Mouse (Mus musculus) C2C12 (cell line): ENCODE data around the gene Arpc1a. TPM values are rescaled to one million over a fixed set of nuclear protein-coding genes. Genes with fewer than 3 reads are reported as not detected.
"Not testable (repeated sequence)": the region's sequence is repeated elsewhere in the genome, so short reads cannot be mapped to it uniquely, and the experiment has no call there.

Experiments used
- H3K27me3 ChIP-seq: one replicate; pipeline ENCODE4 v1.6.1; 2011; ENCODE audit not compliant: control insufficient read depth, insufficient read depth, insufficient read length
- H3K36me3 ChIP-seq: one replicate; pipeline ENCODE4 v1.6.1; 2011; ENCODE audit not compliant: control insufficient read depth, insufficient read depth
- H3K4me3 ChIP-seq: one replicate; pipeline ENCODE4 v1.5.1; 2011; ENCODE audit warnings: mild to moderate bottlenecking, control low read depth; ENCODE audit not compliant: poor library complexity, insufficient read depth, severe bottlenecking
- H3K79me2 ChIP-seq: one replicate; pipeline ENCODE4 v1.6.1; 2011; ENCODE audit not compliant: control insufficient read depth, insufficient read depth
- H3K79me3 ChIP-seq: one replicate; pipeline ENCODE4 v1.6.1; 2011; ENCODE audit warnings: low read depth, control low read depth
- H3ac ChIP-seq: one replicate; pipeline ENCODE3; 2011; ENCODE audit warnings: low read depth; ENCODE audit not compliant: control insufficient read depth, insufficient read length
- CEBPB ChIP-seq: IDR thresholded peaks from one replicate; pipeline ENCODE4 v1.6.1; 2011; ENCODE audit warnings: low read depth, mild to moderate bottlenecking, control low read depth, moderate library complexity
- CTCF ChIP-seq: IDR thresholded peaks from one replicate; pipeline ENCODE4 v1.5.1; 2011; ENCODE audit not compliant: control insufficient read depth, insufficient read depth, insufficient read length
- FOSL1 ChIP-seq: IDR thresholded peaks from one replicate; pipeline ENCODE4 v1.8.0; 2011; ENCODE audit warnings: mild to moderate bottlenecking, low read length; ENCODE audit not compliant: poor library complexity, insufficient read depth, severe bottlenecking
- MAX ChIP-seq: IDR thresholded peaks from one replicate; pipeline ENCODE4 v1.6.1; 2011; ENCODE audit warnings: mild to moderate bottlenecking, control low read depth
- MYOD1 ChIP-seq: IDR thresholded peaks from one replicate; pipeline ENCODE4 v1.6.1; 2011; ENCODE audit warnings: low read depth; ENCODE audit not compliant: control insufficient read depth, insufficient read length
- MYOG ChIP-seq: IDR thresholded peaks from one replicate; pipeline ENCODE4 v1.6.1; 2011; ENCODE audit not compliant: control insufficient read depth, insufficient read length; ENCODE audit errors: extremely low read depth
- USF1 ChIP-seq: IDR thresholded peaks from one replicate; pipeline ENCODE4 v1.6.1; 2011; ENCODE audit warnings: low read depth, mild to moderate bottlenecking, control low read depth, moderate library complexity
- long read RNA-seq, 2 experiments: library from polyadenylated mRNA; unstranded; transcript quantifications; one replicate each; pipeline ENCODE4 v2.0.0; 2019 to 2020
- polyA plus RNA-seq: library from polyadenylated mRNA; unstranded; fragments of >200 nt; fragmentation: generic; extraction: Trizol; gene quantifications from one replicate; pipeline ENCODE4 v1.2.1, GENCODE M21; 2012; ENCODE audit warnings: missing spikeins

Gene Arpc1a
- polyA plus RNA-seq = 91.7 TPM
- long read RNA-seq, experiment 1, transcript Arpc1a-201 (10 exons, 1,632 nt) = major isoform, 69 of 88 reads
- long read RNA-seq, experiment 1, partial matches to known transcripts = 14 of 88 reads
- long read RNA-seq, experiment 1, other reads (novel, unspliced or antisense) = 4 of 88 reads
- long read RNA-seq, experiment 2, transcript Arpc1a-201 (10 exons, 1,632 nt) = major isoform, 369 of 392 reads
- long read RNA-seq, experiment 2, partial matches to known transcripts = 8 of 392 reads
- long read RNA-seq, experiment 2, other reads (novel, unspliced or antisense) = 12 of 392 reads

GRCm38 (mm10) chr5:145083632-145084451 is at the start of gene Arpc1a, which contains the start of gene Kpna7:
Gene Arpc1a (plus strand): TSS chr5:145083830.
Gene Kpna7 (minus strand): TSS chr5:145084030.
- TF ChIP-seq MAX (no peak), USF1 (no peak), CEBPB (no peak), CTCF (no peak), MYOG (no peak), MYOD1 (no peak), FOSL1 (no peak)
- peaks cover 51% of the 10 kb centered on the region for H3K79me2 ChIP-seq

GRCm38 (mm10) chr5:145041628-145042027 is 42.0 kb upstream of the Arpc1a start:
- Histone ChIP-seq H3K79me3 (no peaks in the 10 kb centered on the region), H3K79me2 (no peaks in the 10 kb centered on the region), H3K27me3 (no peaks in the 10 kb centered on the region), H3K4me3 (no peak overlapping the region), H3ac (no peak overlapping the region), H3K36me3 (no peaks in the 10 kb centered on the region)
- no peak for TF ChIP-seq CEBPB
- no peak for TF ChIP-seq MYOD1
- no peak for TF ChIP-seq MAX
- TF ChIP-seq FOSL1 = no peak
- no peak for TF ChIP-seq USF1
- no peak for TF ChIP-seq MYOG
- TF ChIP-seq CTCF = no peak

More at GRCm38 (mm10) chr5:145083632-145084451, at the start of gene Arpc1a, which contains the start of gene Kpna7:
- Histone ChIP-seq H3K36me3 (peaks cover 6% of the 10 kb centered on the region), H3ac (peak within 1 kb of the TSS; percentile 75), H3K4me3 (peak within 1 kb of the TSS; percentile 55), H3K27me3 (peaks cover 5% of the 10 kb centered on the region), H3K79me3 (peaks cover 43% of the 10 kb centered on the region)

- H3K27me3 ChIP-seq, H3K36me3 ChIP-seq, H3K4me3 ChIP-seq, H3ac ChIP-seq, H3K79me2 ChIP-seq, H3K79me3 ChIP-seq: not testable (repeated sequence)
These were observed 40.9 kb upstream of the Arpc1a start, which contains the start of gene 1700018F24Rik for GRCm38 (mm10) chr5:145042690-145043089. Gene 1700018F24Rik (plus strand): TSS chr5:145042990.

- H3K4me3 ChIP-seq, H3ac ChIP-seq, H3K79me2 ChIP-seq, H3K79me3 ChIP-seq, H3K36me3 ChIP-seq, H3K27me3 ChIP-seq: not testable (repeated sequence)
These were observed 29.4 kb upstream of the Arpc1a start for GRCm38 (mm10) chr5:145054187-145054586.

GRCm38 (mm10) chr5:145057907-145058306 is 25.7 kb upstream of the Arpc1a start:
- H3ac ChIP-seq = no peak overlapping the region
- H3K79me3 ChIP-seq = no peaks in the 10 kb centered on the region
- H3K27me3 ChIP-seq = no peaks in the 10 kb centered on the region
- no peaks in the 10 kb centered on the region for H3K36me3 ChIP-seq
- no peaks in the 10 kb centered on the region for H3K79me2 ChIP-seq
- TF ChIP-seq FOSL1 (no peak), MYOG (no peak), CEBPB (no peak), USF1 (no peak), MAX (no peak), MYOD1 (no peak), CTCF (no peak)
- H3K4me3 ChIP-seq = no peak overlapping the region

- no peaks in the 10 kb centered on the region for H3K36me3 ChIP-seq
- H3K27me3 ChIP-seq = no peaks in the 10 kb centered on the region
- TF ChIP-seq MYOG (no peak), CEBPB (no peak), MYOD1 (no peak)
- no peaks in the 10 kb centered on the region for H3K79me3 ChIP-seq
- H3K4me3 ChIP-seq = no peak overlapping the region
- H3K79me2 ChIP-seq = no peaks in the 10 kb centered on the region
- no peak overlapping the region for H3ac ChIP-seq
These were observed 24.9 kb upstream of the Arpc1a start for GRCm38 (mm10) chr5:145058722-145059121.
